Mouse (Mus musculus) cerebellum, adult 8-10 months (tissue): ENCODE measurements around the gene Vmn2r74.

Experiments used
- DNase-seq: peaks from one replicate; pipeline ENCODE4 v3.0.0; 2022

Gene Vmn2r74

GRCm38 (mm10) chr7:85961529-85961928 lies at the start of gene Vmn2r74:
TSS of gene Vmn2r74 (minus strand) at chr7:85961629.
- no peak for DNase-seq

- no peak for DNase-seq
Observed at GRCm38 (mm10) chr7:86007533-86007932, 46.1 kb upstream of the Vmn2r74 start.
